Mouse (Mus musculus): ENCODE measurements at regions not wholly inside any gene's neighbourhood (a gene's known extent, or its start where the extent isn't known, plus 50 kb on each side); places are given as distances from the start of the nearest gene placed in this dataset.

DNA sequence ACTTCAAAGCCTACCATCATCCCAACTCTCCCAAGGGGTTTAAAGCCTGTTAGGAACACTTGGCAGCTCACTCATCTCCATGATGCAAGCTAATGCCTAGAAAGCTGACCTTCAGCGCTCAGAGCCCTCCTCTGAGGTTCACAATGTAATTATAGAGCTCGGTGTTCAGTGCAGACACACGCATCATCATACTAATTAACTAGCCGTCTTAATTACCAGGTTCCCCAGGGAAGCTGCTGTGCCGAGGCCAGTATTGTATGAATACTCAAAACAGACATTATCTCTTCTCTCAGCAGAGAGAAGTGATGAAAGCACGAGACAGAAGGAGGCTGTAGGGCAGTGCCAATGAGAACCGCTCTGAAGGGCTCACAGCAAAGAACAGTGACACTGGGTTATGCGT is 295.5 kb upstream of the Mctp2 start:
- ATAC-seq (peak; percentile 69), DNase-seq (peak; percentile 31)
- WGBS = 14% methylated on average over 8 of the region's 8 CpGs
- TF ChIP-seq CTCF (IDR thresholded peaks at IDR 0.05; ENCODE audit: low read depth) = no peak
- no peak overlapping the region for H3K9ac ChIP-seq
- H3K27me3 ChIP-seq (ENCODE audit: insufficient read depth, low read length) = no peaks in the 10 kb centered on the region
- no peak overlapping the region for H3K27ac ChIP-seq (ENCODE audit: low read depth, low read length)
- no peaks in the 10 kb centered on the region for H3K36me3 ChIP-seq (ENCODE audit: insufficient read depth)
- H3K4me3 ChIP-seq (ENCODE audit: low read depth, low read length) = no peak overlapping the region
- H3K4me2 ChIP-seq (ENCODE audit: low read depth) = no peak overlapping the region
- H3K4me1 ChIP-seq (ENCODE audit: insufficient read depth) = no peaks in the 10 kb centered on the region
- no peaks in the 10 kb centered on the region for H3K9me3 ChIP-seq (ENCODE audit: low read length)

DNA sequence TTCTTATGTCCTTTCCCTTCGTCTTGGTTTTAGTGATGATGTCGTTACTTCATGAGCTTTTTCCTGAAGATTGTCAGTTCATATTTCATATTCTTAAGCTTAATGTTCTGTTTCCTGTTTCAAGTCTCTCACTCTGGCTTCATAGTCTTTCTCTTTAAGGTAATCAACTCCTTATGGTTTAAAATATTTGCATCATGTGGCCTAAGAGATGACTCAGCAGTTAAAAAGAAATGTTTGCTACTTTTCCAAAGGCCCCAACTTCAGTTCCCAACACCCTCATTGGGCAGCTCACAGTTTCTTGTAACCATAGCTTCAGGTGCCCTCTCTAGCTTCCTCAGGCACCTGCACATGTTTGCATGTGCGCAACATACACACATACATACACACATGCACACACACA is 303.4 kb upstream of the Mctp2 start:
- H3K36me3 ChIP-seq (ENCODE audit: insufficient read depth) = no peaks in the 10 kb centered on the region
- no peaks in the 10 kb centered on the region for H3K27me3 ChIP-seq (ENCODE audit: insufficient read depth, low read length)
- no peak overlapping the region for H3K9ac ChIP-seq
- no peak overlapping the region for H3K4me3 ChIP-seq (ENCODE audit: low read depth, low read length)
- ATAC-seq = no peak
- no peaks in the 10 kb centered on the region for H3K9me3 ChIP-seq (ENCODE audit: low read length)
- H3K4me2 ChIP-seq (ENCODE audit: low read depth) = no peak overlapping the region
- H3K4me1 ChIP-seq (ENCODE audit: insufficient read depth) = no peaks in the 10 kb centered on the region
- no peak for DNase-seq
- no peak overlapping the region for H3K27ac ChIP-seq (ENCODE audit: low read depth, low read length)
- no peak for TF ChIP-seq CTCF (IDR thresholded peaks at IDR 0.05; ENCODE audit: low read depth)
- 93% methylated on average over 3 of the region's 3 CpGs for WGBS

DNA sequence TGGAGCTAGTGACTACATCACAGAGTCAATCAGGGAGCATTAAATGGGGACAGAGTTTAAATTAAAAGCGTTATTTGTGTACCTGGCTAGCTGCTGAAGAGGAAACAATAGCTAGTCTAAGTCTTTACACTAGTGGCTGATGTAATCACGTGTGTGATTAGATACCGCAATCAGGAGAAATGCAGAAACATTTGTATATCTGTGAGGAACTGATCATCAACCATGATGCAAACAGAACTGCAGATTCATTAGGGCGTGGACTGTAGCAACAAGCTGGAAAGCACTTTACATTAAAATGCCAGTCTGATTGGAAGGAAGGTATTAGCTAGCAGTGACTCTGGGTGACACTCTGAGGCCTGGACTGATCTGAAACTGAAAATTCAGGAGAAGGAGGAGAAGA is 308.8 kb upstream of the Mctp2 start:
- H3K4me2 ChIP-seq (ENCODE audit: low read depth) = no peak overlapping the region
- H3K4me3 ChIP-seq (ENCODE audit: low read depth, low read length) = no peak overlapping the region
- ATAC-seq = no peak
- H3K9ac ChIP-seq = no peak overlapping the region
- no peak overlapping the region for H3K27ac ChIP-seq (ENCODE audit: low read depth, low read length)
- H3K9me3 ChIP-seq (ENCODE audit: low read length) = no peaks in the 10 kb centered on the region
- no peaks in the 10 kb centered on the region for H3K4me1 ChIP-seq (ENCODE audit: insufficient read depth)
- DNase-seq = no peak
- no peaks in the 10 kb centered on the region for H3K27me3 ChIP-seq (ENCODE audit: insufficient read depth, low read length)
- no peak for TF ChIP-seq CTCF (IDR thresholded peaks at IDR 0.05; ENCODE audit: low read depth)
- 65% methylated on average over 4 of the region's 4 CpGs for WGBS
- H3K36me3 ChIP-seq (ENCODE audit: insufficient read depth) = no peaks in the 10 kb centered on the region

DNA sequence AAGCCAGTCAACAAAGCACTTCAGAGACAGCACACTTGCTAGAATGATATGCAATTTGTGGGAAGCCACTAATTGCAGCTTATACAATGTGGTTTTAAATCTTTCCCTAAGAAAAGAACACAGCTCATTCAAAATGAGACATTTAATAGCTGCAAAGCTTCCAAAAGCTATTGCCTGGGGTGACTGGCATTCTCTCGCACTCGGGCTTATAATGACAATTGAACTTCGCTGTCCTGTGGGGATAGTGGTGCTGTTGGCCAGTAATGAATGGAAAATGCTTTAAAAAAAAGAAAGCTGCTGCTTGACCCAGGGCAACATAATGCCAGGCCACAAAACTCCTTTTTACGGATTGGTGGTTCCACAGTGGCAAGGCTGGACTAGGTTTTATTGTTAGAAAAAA is 321.0 kb upstream of the Mctp2 start:
- Histone ChIP-seq H3K27me3 (ENCODE audit: insufficient read depth, low read length) (no peaks in the 10 kb centered on the region), H3K27ac (ENCODE audit: low read depth, low read length) (no peak overlapping the region), H3K36me3 (ENCODE audit: insufficient read depth) (no peaks in the 10 kb centered on the region), H3K4me3 (ENCODE audit: low read depth, low read length) (no peak overlapping the region), H3K9ac (no peak overlapping the region), H3K9me3 (ENCODE audit: low read length) (no peaks in the 10 kb centered on the region), H3K4me1 (ENCODE audit: insufficient read depth) (no peaks in the 10 kb centered on the region), H3K4me2 (ENCODE audit: low read depth) (no peak overlapping the region)
- WGBS = 18% methylated on average over 4 of the region's 4 CpGs
- ATAC-seq (peak; percentile 34; the same call in 1 of the 2 replicates), DNase-seq (no peak)
- no peak for TF ChIP-seq CTCF (IDR thresholded peaks at IDR 0.05; ENCODE audit: low read depth)

DNA sequence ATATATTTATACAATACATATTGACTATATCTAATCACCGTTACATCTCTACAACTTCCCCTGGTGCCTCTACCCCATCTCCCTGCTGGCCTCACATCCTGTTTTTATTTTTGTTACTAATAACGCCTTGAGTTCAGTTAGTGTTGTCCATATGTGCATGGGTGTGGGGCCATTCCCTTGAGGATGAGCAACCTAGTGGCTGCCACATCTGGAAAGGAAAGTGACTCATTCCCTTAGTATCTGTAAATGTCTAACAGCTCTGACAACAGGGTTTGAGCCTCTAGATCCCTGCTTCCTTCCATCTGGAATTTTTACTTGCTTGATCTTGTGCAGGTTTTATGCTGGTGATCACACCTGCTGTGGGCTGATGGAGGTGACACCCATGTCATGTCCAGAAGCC is 333.2 kb upstream of the Mctp2 start:
- no peak for DNase-seq
- H3K4me2 ChIP-seq (ENCODE audit: low read depth) = no peak overlapping the region
- H3K4me3 ChIP-seq (ENCODE audit: low read depth, low read length) = no peak overlapping the region
- TF ChIP-seq CTCF (IDR thresholded peaks at IDR 0.05; ENCODE audit: low read depth) = no peak
- no peak for ATAC-seq
- H3K27me3 ChIP-seq (ENCODE audit: insufficient read depth, low read length) = no peaks in the 10 kb centered on the region
- no peaks in the 10 kb centered on the region for H3K36me3 ChIP-seq (ENCODE audit: insufficient read depth)
- H3K9me3 ChIP-seq (ENCODE audit: low read length) = no peaks in the 10 kb centered on the region
- H3K27ac ChIP-seq (ENCODE audit: low read depth, low read length) = no peak overlapping the region
- 92% methylated on average over 2 of the region's 2 CpGs for WGBS
- no peak overlapping the region for H3K9ac ChIP-seq
- no peaks in the 10 kb centered on the region for H3K4me1 ChIP-seq (ENCODE audit: insufficient read depth)

DNA sequence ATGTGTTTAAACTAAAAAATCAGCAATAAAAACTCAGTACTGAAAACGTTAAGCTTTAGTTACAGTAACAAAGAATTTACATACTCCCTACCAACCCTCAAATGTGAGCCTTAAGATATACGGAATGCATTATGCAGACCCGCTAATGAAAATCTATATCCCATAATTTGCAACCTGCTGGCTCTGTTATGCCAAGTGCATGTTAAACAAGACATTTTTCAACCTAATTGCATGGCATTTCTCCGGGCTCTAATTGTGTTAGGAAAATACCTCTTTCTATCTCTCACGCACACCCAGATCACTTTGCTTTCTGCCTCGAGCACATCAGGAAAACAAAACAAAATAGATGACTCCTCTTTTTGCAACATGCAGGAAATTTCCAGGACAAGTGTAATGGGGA is 368.6 kb upstream of the Mctp2 start:
- no peak for ATAC-seq

DNA sequence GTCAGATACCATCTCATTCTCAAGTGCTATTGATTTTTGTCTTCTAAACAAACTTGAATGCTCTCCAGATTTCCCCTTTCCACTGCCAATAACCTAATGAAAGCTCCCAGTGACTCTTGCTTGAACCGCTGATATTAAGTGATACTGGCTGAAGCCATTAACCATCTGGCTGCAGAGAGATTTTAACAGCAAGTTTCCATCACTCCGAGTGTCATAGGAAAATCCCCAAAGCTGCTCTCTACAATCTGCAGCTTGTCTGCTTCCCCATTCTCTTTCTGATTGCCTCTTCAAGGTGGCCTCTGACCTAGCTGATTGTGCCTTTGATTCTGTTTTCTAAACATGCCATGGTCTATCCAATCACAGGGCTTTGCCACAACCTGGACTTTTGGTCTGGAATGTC is 379.4 kb upstream of the Mctp2 start:
- Histone ChIP-seq H3K9ac (no peak overlapping the region), H3K4me3 (ENCODE audit: low read depth, low read length) (no peak overlapping the region), H3K4me1 (ENCODE audit: insufficient read depth) (no peaks in the 10 kb centered on the region), H3K27me3 (ENCODE audit: insufficient read depth, low read length) (no peaks in the 10 kb centered on the region), H3K9me3 (ENCODE audit: low read length) (no peaks in the 10 kb centered on the region), H3K27ac (ENCODE audit: low read depth, low read length) (no peak overlapping the region), H3K36me3 (ENCODE audit: insufficient read depth) (no peaks in the 10 kb centered on the region), H3K4me2 (ENCODE audit: low read depth) (no peak overlapping the region)
- 36% methylated on average over 2 of the region's 2 CpGs for whole genome bisulfite sequencing
- ATAC-seq (no peak), DNase-seq (no peak)
- no peak for TF ChIP-seq CTCF (IDR thresholded peaks at IDR 0.05; ENCODE audit: low read depth)

More for the DNA sequence above, 368.6 kb upstream of the Mctp2 start:
- no peak overlapping the region for H3K4me2 ChIP-seq (ENCODE audit: low read depth)
- H3K27ac ChIP-seq (ENCODE audit: low read depth, low read length) = no peak overlapping the region
- 31% methylated on average over 6 of the region's 6 CpGs for WGBS
- no peaks in the 10 kb centered on the region for H3K36me3 ChIP-seq (ENCODE audit: insufficient read depth)
- no peak overlapping the region for H3K4me3 ChIP-seq (ENCODE audit: low read depth, low read length)
- TF ChIP-seq CTCF (IDR thresholded peaks at IDR 0.05; ENCODE audit: low read depth) = no peak
- no peaks in the 10 kb centered on the region for H3K9me3 ChIP-seq (ENCODE audit: low read length)
- no peaks in the 10 kb centered on the region for H3K27me3 ChIP-seq (ENCODE audit: insufficient read depth, low read length)
- DNase-seq = no peak
- no peaks in the 10 kb centered on the region for H3K4me1 ChIP-seq (ENCODE audit: insufficient read depth)
- no peak overlapping the region for H3K9ac ChIP-seq

DNA sequence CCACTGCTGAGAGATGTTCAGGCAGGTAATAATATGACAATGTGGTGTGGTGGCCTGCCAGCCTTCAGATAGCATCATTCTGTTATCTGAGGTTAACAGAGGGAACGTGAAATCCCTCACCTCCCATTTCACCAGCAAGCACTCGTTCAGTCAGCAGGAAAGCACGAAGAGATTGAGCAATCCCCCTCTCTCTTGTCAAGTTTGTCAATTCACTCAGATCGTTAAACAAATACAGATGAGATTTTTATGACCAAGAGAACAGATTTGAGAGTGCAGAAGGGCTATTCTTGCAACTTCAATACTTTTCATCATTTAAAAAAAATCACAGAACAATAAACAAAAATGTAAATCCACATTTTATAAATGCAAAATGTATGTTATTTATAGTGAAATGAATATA is 380.9 kb upstream of the Mctp2 start:
- Histone ChIP-seq H3K9me3 (ENCODE audit: low read length) (no peaks in the 10 kb centered on the region), H3K9ac (no peak overlapping the region), H3K36me3 (ENCODE audit: insufficient read depth) (no peaks in the 10 kb centered on the region), H3K27me3 (ENCODE audit: insufficient read depth, low read length) (no peaks in the 10 kb centered on the region), H3K4me2 (ENCODE audit: low read depth) (no peak overlapping the region), H3K4me3 (ENCODE audit: low read depth, low read length) (no peak overlapping the region), H3K27ac (ENCODE audit: low read depth, low read length) (no peak overlapping the region), H3K4me1 (ENCODE audit: insufficient read depth) (no peaks in the 10 kb centered on the region)
- DNase-seq = no peak
- TF ChIP-seq CTCF (IDR thresholded peaks at IDR 0.05; ENCODE audit: low read depth) = no peak
- no peak for ATAC-seq
- 55% methylated on average over 4 of the region's 4 CpGs for WGBS
